Mouse (Mus musculus) neural tube, embryonic 13.5 days (tissue): ENCODE results near the gene Tmem131. TPM values are rescaled to one million over a fixed set of nuclear protein-coding genes. Genes with fewer than 3 reads are reported as not detected.

ENCODE experiments used
- ATAC-seq: fragments of 200-750 bp; cut with Nextera tagmentation; 2 replicates; pipeline ENCODE4 v1.8.0; 2017; ENCODE audit warnings: low read depth, mild to moderate bottlenecking, moderate TSS enrichment, moderate library complexity
- H3K27ac ChIP-seq: fragments of 300-500 bp; sonication (generic); replicated peaks from 2 replicates; pipeline ENCODE4 v1.5.1; 2015; ENCODE audit warnings: moderate library complexity, mild to moderate bottlenecking, inconsistent platforms
- H3K27me3 ChIP-seq: fragments of 300-500 bp; sonication (generic); 2 replicates; pipeline ENCODE4 v1.6.1; 2015; ENCODE audit warnings: mild to moderate bottlenecking, inconsistent platforms
- H3K36me3 ChIP-seq: fragments of 300-500 bp; sonication (generic); 2 replicates; pipeline ENCODE4 v1.6.1; 2015; ENCODE audit warnings: mild to moderate bottlenecking, inconsistent platforms
- H3K4me1 ChIP-seq: fragments of 300-500 bp; sonication (generic); replicated peaks from 2 replicates; pipeline ENCODE4 v1.6.1; 2015; ENCODE audit warnings: inconsistent platforms
- H3K4me2 ChIP-seq: fragments of 300-500 bp; sonication (generic); 2 replicates; pipeline ENCODE4 v1.6.1; 2015; ENCODE audit warnings: inconsistent platforms, mild to moderate bottlenecking, moderate library complexity
- H3K4me3 ChIP-seq: fragments of 300-500 bp; sonication (generic); 2 replicates; pipeline ENCODE4 v1.5.1; 2015; ENCODE audit warnings: mild to moderate bottlenecking, inconsistent platforms
- H3K9ac ChIP-seq: fragments of 300-500 bp; sonication (generic); 2 replicates; pipeline ENCODE4 v1.6.1; 2015; ENCODE audit warnings: moderate library complexity, mild to moderate bottlenecking, inconsistent platforms
- H3K9me3 ChIP-seq: fragments of 300-500 bp; sonication (generic); 2 replicates; pipeline ENCODE4 v1.6.1; 2016; ENCODE audit warnings: inconsistent platforms
- WGBS: fragments of 180-500 bp; shearing (Covaris S2); methylation state at CpG from one replicate; pipeline ENCODE4 v1.1.7; 2015; 5-methylcytosine and 5-hydroxymethylcytosine counted together
- polyA plus RNA-seq: library from polyadenylated mRNA; unstranded; fragments of >200 nt; fragmentation: Nextera tagmentation; extraction: Ambion mirVana; gene quantifications from 2 replicates; pipeline ENCODE4 v1.2.1, GENCODE M21; 2015

Tmem131 gene
- polyA plus RNA-seq, 1 experiment from 2014 or later: 11.6 TPM

DNA sequence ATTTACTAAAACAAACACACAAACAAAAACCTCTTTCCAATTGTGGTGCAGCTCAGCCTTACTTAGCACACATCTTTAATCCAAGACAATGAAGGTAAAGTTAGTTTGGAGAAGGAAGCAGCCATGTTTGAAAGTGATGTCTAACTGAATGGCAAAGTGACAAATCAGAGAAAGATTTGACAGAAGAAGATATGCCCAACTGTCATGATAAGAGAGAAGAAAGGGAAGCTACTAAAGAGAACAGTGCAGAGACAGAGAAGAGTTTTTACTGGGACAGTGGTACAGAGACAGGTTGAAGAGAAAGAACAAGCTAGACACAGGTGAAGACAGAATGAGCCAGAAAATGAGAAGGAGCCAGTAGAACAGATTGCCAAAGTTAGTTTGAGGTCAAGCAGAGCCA, 19.6 kb downstream of the Tmem131 start:
- Histone ChIP-seq H3K27me3 (no peaks in the 10 kb centered on the region), H3K4me1 (peaks cover 40% of the 10 kb centered on the region), H3K9ac (no peak overlapping the region), H3K36me3 (no peaks in the 10 kb centered on the region), H3K4me3 (no peak overlapping the region), H3K9me3 (no peaks in the 10 kb centered on the region), H3K4me2 (no peak overlapping the region), H3K27ac (no peak overlapping the region)
- ATAC-seq: no peak

DNA sequence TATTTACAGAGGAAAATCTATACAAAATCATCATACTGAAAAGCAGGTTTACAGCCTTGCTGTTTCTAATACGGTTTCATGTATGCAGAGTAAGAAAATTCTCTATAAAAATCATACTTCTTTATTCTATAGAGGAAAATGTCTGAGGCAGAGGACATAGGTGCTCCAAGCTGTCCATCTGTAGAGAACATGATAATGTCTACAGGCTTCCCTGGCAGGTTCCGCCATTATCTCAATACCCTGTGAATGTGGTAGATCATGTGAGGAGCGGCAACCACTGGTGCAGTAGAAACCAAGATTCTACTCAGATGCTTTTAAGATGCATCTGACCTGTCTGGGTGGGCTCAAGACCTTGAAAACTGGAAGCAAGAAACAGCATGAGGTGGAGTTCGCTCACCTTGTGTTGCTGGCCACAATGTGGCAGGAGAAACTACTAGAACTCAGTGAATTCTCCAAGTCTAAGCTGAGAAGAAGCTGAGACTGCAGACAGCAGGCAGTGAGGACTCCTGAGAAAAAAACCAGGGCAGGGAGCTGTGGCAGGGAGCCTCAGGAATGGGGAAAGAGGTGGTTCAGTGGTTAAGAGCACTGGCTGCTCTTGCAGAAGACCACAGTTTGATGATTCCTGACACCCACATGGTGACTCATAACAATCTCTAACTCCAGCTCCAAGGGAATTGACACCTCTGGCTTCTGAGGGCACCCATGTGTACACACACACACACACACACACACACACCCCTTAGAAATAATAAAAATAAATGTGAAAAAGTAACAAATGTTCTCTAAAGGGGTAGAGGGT, 20.6 kb downstream of the Tmem131 start:
- 92% methylated on average over 4 of the region's 4 CpGs for WGBS
- no peak for ATAC-seq
- Histone ChIP-seq H3K27me3 (no peaks in the 10 kb centered on the region), H3K4me2 (no peak overlapping the region), H3K4me1 (peaks cover 46% of the 10 kb centered on the region), H3K9ac (no peak overlapping the region), H3K9me3 (no peaks in the 10 kb centered on the region), H3K27ac (no peak overlapping the region), H3K4me3 (no peak overlapping the region), H3K36me3 (no peaks in the 10 kb centered on the region)

DNA sequence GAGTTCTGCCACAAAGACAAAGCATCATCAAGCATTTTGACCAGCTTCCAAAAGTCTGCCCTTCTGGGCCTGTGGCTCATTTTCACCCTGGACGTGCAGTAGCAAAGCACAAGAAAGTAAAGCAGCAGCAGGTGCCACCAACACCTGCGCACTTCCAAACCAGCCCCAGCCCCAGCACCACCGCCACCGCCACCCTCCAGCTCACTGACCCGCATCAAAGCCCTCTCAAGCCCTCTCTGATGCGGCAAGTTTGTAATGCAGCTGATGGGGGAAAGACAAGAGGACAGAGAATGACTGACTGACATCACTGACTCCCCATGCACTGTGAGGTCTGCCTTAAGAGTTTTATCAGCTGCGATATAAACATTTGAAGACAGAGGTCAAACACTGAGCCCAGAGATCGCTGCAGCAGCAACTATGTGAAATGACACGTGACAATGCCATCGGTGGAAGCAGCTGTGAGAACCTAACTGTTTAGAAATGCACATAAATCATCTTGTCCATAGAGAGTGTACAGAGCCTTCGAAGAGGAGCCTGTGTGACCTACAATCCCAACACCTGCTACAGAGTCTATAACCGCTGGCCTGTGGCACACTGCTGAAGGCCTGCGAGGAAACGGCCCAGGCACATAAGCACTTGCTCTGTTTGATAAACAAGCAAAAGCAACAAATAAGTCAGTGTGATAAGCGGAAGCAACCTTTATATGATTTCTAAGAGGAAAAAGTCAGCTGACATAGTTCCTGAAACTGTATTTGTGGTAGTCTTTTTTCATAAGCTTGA, 21.7 kb downstream of the Tmem131 start:
- Histone ChIP-seq H3K36me3 (no peaks in the 10 kb centered on the region), H3K9me3 (no peaks in the 10 kb centered on the region), H3K9ac (no peak overlapping the region), H3K4me1 (peaks cover 46% of the 10 kb centered on the region), H3K4me2 (no peak overlapping the region), H3K27me3 (no peaks in the 10 kb centered on the region), H3K27ac (no peak overlapping the region), H3K4me3 (no peak overlapping the region)
- WGBS: 48% methylated on average over 15 of the region's 15 CpGs
- ATAC-seq: no peak; the same call in 1 of the 2 replicates

DNA sequence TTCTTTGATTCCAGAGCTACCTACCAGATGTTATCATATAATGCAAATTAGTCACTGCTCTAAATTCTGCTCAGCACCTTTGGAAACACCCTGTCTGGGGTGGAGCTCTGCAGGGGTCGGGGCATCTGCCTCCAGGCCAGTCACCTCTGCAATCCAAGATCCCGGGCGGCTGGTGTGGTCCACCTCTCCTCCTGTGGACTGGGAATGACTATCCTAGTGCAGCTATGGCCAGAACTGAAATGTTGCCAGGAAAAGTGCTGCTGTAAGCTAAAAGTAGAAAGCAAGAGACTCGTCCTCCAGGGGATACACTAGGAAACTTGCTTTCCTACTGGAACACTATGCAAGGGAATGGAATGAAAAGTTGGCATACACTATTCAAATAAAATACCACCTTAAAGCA, 22.7 kb downstream of the Tmem131 start:
- Histone ChIP-seq H3K27me3 (no peaks in the 10 kb centered on the region), H3K4me3 (no peak overlapping the region), H3K36me3 (no peaks in the 10 kb centered on the region), H3K9ac (no peak overlapping the region), H3K27ac (no peak overlapping the region), H3K9me3 (no peaks in the 10 kb centered on the region), H3K4me1 (peaks cover 50% of the 10 kb centered on the region), H3K4me2 (no peak overlapping the region)
- ATAC-seq: no peak
- 76% methylated on average over 4 of the region's 4 CpGs for WGBS

- Histone ChIP-seq H3K4me2 (no peak overlapping the region), H3K27me3 (no peaks in the 10 kb centered on the region), H3K4me1 (peaks cover 50% of the 10 kb centered on the region), H3K27ac (no peak overlapping the region), H3K4me3 (no peak overlapping the region), H3K36me3 (no peaks in the 10 kb centered on the region), H3K9me3 (no peaks in the 10 kb centered on the region), H3K9ac (no peak overlapping the region)
- 61% methylated on average over 3 of the region's 3 CpGs for WGBS
- ATAC-seq: no peak
Observed at GRCm38 (mm10) chr1:36920154-36920716, 23.2 kb downstream of the Tmem131 start.

DNA sequence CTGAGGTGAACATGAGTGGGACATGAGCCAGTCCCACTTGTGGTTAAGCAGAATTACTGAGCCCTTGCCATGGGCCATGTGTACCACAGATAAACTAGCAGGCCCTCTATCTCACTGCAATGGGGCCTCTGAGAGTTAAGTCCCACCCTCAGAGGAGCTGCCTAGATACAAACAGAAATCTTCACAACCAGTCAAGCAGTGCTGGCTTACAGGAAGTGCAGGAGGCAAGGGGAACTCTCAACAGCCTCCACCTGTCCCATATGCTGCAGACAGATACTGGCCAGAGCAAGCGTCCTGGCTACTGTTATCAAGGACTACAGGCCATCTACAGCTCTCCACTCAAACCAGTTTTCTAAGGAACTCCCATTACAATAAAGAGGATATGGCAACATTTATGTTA, 23.7 kb downstream of the Tmem131 start:
- no peak overlapping the region for H3K4me3 ChIP-seq
- H3K4me1 ChIP-seq: peaks cover 50% of the 10 kb centered on the region
- H3K27me3 ChIP-seq: no peaks in the 10 kb centered on the region
- H3K27ac ChIP-seq: no peak overlapping the region
- H3K9ac ChIP-seq: no peak overlapping the region
- WGBS: 93% methylated on average over 1 of the region's 1 CpGs
- ATAC-seq: no peak
- no peaks in the 10 kb centered on the region for H3K36me3 ChIP-seq
- no peaks in the 10 kb centered on the region for H3K9me3 ChIP-seq
- no peak overlapping the region for H3K4me2 ChIP-seq

GRCm38 (mm10) chr1:36917423-36917822, 26.0 kb downstream of the Tmem131 start:
- Histone ChIP-seq H3K4me1 (peaks cover 51% of the 10 kb centered on the region), H3K27ac (no peak overlapping the region), H3K27me3 (no peaks in the 10 kb centered on the region), H3K36me3 (no peaks in the 10 kb centered on the region), H3K4me2 (no peak overlapping the region), H3K9me3 (no peaks in the 10 kb centered on the region), H3K9ac (no peak overlapping the region), H3K4me3 (no peak overlapping the region)
- ATAC-seq: no peak
- 90% methylated on average over 1 of the region's 1 CpGs for WGBS

- no peaks in the 10 kb centered on the region for H3K27me3 ChIP-seq
- peaks cover 30% of the 10 kb centered on the region for H3K4me1 ChIP-seq
- no peaks in the 10 kb centered on the region for H3K36me3 ChIP-seq
- ATAC-seq: no peak
- no peak overlapping the region for H3K9ac ChIP-seq
- H3K4me3 ChIP-seq: no peak overlapping the region
- 92% methylated on average over 5 of the region's 5 CpGs for WGBS
- no peak overlapping the region for H3K27ac ChIP-seq
- H3K4me2 ChIP-seq: no peak overlapping the region
- no peaks in the 10 kb centered on the region for H3K9me3 ChIP-seq
Observed at GRCm38 (mm10) chr1:36915200-36915580, 28.3 kb downstream of the Tmem131 start.

GRCm38 (mm10) chr1:36914455-36915199, 28.8 kb downstream of the Tmem131 start:
- no peaks in the 10 kb centered on the region for H3K36me3 ChIP-seq
- H3K9me3 ChIP-seq: no peaks in the 10 kb centered on the region
- no peak for ATAC-seq
- peaks cover 24% of the 10 kb centered on the region for H3K4me1 ChIP-seq
- no peaks in the 10 kb centered on the region for H3K27me3 ChIP-seq
- H3K4me2 ChIP-seq: no peak overlapping the region
- H3K4me3 ChIP-seq: no peak overlapping the region
- H3K27ac ChIP-seq: no peak overlapping the region
- H3K9ac ChIP-seq: no peak overlapping the region
- whole genome bisulfite sequencing: 51% methylated on average over 7 of the region's 7 CpGs

DNA sequence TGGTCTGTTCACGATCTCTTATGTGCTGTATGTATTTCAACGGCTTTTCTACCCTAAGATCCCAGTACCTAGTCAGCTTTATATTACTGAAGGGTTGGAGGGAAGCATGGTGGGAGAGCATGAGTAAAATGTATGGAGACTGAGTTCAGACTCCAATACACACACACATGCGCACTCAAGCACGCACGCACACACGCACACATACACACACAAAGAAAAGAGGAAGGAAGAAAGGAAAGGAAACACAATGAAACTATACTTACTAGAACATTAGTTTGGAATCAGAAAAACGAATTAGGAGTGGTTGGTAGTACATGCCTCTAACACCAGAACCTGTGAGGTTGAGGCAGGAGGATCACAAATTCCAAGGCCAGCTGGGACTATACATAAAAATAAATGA, 29.7 kb downstream of the Tmem131 start:
- peaks cover 16% of the 10 kb centered on the region for H3K4me1 ChIP-seq
- no peaks in the 10 kb centered on the region for H3K36me3 ChIP-seq
- WGBS: 91% methylated on average over 7 of the region's 7 CpGs
- no peak for ATAC-seq
- no peak overlapping the region for H3K27ac ChIP-seq
- H3K4me3 ChIP-seq: no peak overlapping the region
- no peak overlapping the region for H3K9ac ChIP-seq
- no peaks in the 10 kb centered on the region for H3K9me3 ChIP-seq
- no peaks in the 10 kb centered on the region for H3K27me3 ChIP-seq
- H3K4me2 ChIP-seq: no peak overlapping the region

GRCm38 (mm10) chr1:36912239-36912638, 31.2 kb downstream of the Tmem131 start:
- Histone ChIP-seq H3K4me3 (no peak overlapping the region), H3K9ac (no peak overlapping the region), H3K27me3 (no peaks in the 10 kb centered on the region), H3K36me3 (no peaks in the 10 kb centered on the region), H3K4me1 (0 out of 2 replicates have a peak, but pooled peaks cover 12% of the 10 kb centered on the region), H3K9me3 (no peaks in the 10 kb centered on the region), H3K27ac (no peak overlapping the region), H3K4me2 (no peak overlapping the region)
- no peak for ATAC-seq
- 88% methylated on average over 1 of the region's 1 CpGs for WGBS

DNA sequence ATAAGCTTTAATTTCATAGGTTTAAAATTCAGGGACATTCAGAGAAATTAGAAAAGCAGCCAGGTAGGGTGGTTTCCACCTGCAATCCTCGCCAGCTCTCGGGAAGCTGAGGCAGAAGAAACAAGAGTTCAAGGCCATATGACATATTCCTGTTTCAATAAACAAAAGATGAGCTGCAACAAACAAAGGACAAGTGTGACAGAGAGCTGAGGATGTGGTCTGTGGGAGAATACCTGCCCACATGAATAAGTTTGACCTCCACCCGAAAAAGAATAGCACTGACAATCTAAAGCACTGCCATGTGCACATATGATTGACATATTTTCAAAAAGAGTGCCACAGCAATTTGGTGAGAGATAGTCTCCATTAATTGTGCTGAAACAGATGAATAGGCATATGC, 31.9 kb downstream of the Tmem131 start:
- no peaks in the 10 kb centered on the region for H3K36me3 ChIP-seq
- H3K9me3 ChIP-seq: no peaks in the 10 kb centered on the region
- no peak overlapping the region for H3K27ac ChIP-seq
- 87% methylated on average over 3 of the region's 3 CpGs for WGBS
- no peak overlapping the region for H3K9ac ChIP-seq
- 0 out of 2 replicates have a peak, but pooled peaks cover 12% of the 10 kb centered on the region for H3K4me1 ChIP-seq
- no peak overlapping the region for H3K4me3 ChIP-seq
- no peak overlapping the region for H3K4me2 ChIP-seq
- no peak for ATAC-seq
- no peaks in the 10 kb centered on the region for H3K27me3 ChIP-seq
